In the genomic region with DNA sequence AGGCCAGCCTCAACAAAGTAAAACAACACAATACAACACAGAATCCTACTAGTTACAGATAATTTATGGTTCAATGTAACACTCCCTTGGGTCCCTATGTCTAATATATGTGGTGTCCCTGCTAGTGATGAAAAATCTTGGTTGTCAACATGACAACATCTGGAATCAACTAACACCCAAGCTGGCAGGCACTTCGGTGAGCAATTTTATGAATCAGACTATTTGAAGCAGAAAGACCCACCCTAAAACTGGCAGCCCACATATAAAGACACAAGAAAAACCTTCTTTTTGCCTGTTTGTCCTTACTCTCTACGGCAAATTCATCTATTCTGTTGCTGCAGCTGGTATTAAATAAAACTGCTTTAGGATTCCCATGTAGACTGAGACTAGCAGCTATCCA, we compare ENCODE assay signal across 27 mouse cellular contexts.
"Had no signal": no experiment of that assay in that cellular context is flagged by ENCODE, and none has a peak within 500 bp of the region (broad histone marks: within the 10 kb centered on the region; RNA-seq: fewer than 3 reads in every experiment).

No protein-coding gene starts in this region.

- H3K9me3 ChIP-seq: heart, embryonic 13.5 days; heart, embryonic 15.5 days; hindbrain, embryonic 13.5 days; hindbrain, embryonic 15.5 days; kidney, embryonic 15.5 days; limb, embryonic 13.5 days; limb, embryonic 15.5 days; liver, embryonic 13.5 days; liver, embryonic 15.5 days had no signal

- H3K27me3 ChIP-seq: heart, embryonic 13.5 days; heart, embryonic 15.5 days; hindbrain, embryonic 15.5 days; limb, embryonic 13.5 days; limb, embryonic 15.5 days; liver, embryonic 13.5 days; liver, embryonic 15.5 days had no signal

- H3K4me3 ChIP-seq: heart, adult 2 months; heart, embryonic 13.5 days; heart, embryonic 15.5 days; hindbrain, embryonic 13.5 days; hindbrain, embryonic 15.5 days; kidney, embryonic 15.5 days; limb, embryonic 13.5 days; limb, embryonic 15.5 days; liver, embryonic 13.5 days; liver, embryonic 15.5 days had no signal

- DNase-seq: gastrocnemius, postnatal 14 days; gastrocnemius, postnatal 36 days; heart, adult 11 months; heart, adult 2 months; heart, postnatal 14 days; heart, postnatal 36 days; kidney, adult 11 months; kidney, adult 2 months; kidney, adult 9 months; kidney, postnatal 14 days; kidney, postnatal 36 days; layer of hippocampus, adult 9-11 months; layer of hippocampus, postnatal 36 days; left cerebral cortex, postnatal 4 days; liver, embryonic 13.5 days had no signal

- H3K27ac ChIP-seq: heart, adult 2 months; heart, embryonic 13.5 days; heart, embryonic 15.5 days; hindbrain, embryonic 13.5 days; hindbrain, embryonic 15.5 days; hindbrain, postnatal 0 days; kidney, embryonic 15.5 days; kidney, postnatal 0 days; limb, embryonic 13.5 days; limb, embryonic 15.5 days; liver, embryonic 13.5 days; liver, embryonic 15.5 days had no signal

- H3K4me2 ChIP-seq: heart, embryonic 11.5 days; heart, embryonic 13.5 days; heart, embryonic 15.5 days; hindbrain, embryonic 13.5 days; hindbrain, embryonic 15.5 days; kidney, embryonic 15.5 days; limb, embryonic 13.5 days; limb, embryonic 15.5 days; liver, embryonic 13.5 days; liver, embryonic 15.5 days had no signal

- H3K9ac ChIP-seq: heart, embryonic 13.5 days; heart, embryonic 15.5 days; hindbrain, embryonic 13.5 days; hindbrain, embryonic 15.5 days; kidney, embryonic 15.5 days; limb, embryonic 13.5 days; limb, embryonic 15.5 days; liver, embryonic 13.5 days; liver, embryonic 15.5 days had no signal

- H3K4me1 ChIP-seq: heart, embryonic 13.5 days; heart, embryonic 15.5 days; hindbrain, embryonic 13.5 days; hindbrain, embryonic 15.5 days; kidney, embryonic 15.5 days; limb, embryonic 13.5 days; limb, embryonic 15.5 days; liver, embryonic 13.5 days; liver, embryonic 15.5 days had no signal

- ATAC-seq: hindbrain, postnatal 0 days; intestine, embryonic 16.5 days had no signal
